Mouse (Mus musculus) limb, embryonic 11.5 days (tissue): Measurements from ENCODE around the gene Acsm1. TPM values are rescaled to one million over a fixed set of nuclear protein-coding genes. Genes with fewer than 3 reads are reported as not detected.
"Not testable (repeated sequence)": the region's sequence is repeated elsewhere in the genome, so short reads cannot be mapped to it uniquely, and the experiment has no call there.

Experiments
- ATAC-seq: fragments of 200-750 bp; cut with Nextera tagmentation; 2 replicates; pipeline ENCODE4 v1.8.0; 2017; ENCODE audit warnings: low read depth; ENCODE audit not compliant: insufficient number of reproducible peaks, low FRiP score, low TSS enrichment
- DNase-seq: peaks from one replicate; pipeline ENCODE4 v3.0.0-alpha.2; 2015; ENCODE audit warnings: low spot score
- H3K27ac ChIP-seq: fragments of 300-500 bp; sonication (generic); replicated peaks from 2 replicates; pipeline ENCODE4 v1.5.1; 2014; ENCODE audit warnings: low read depth, mild to moderate bottlenecking, low read length
- H3K27me3 ChIP-seq: fragments of 300-500 bp; sonication (generic); 2 replicates; pipeline ENCODE4 v1.6.1; 2014; ENCODE audit warnings: mild to moderate bottlenecking, low read length, mixed read lengths; ENCODE audit not compliant: control insufficient read depth, insufficient read depth
- H3K36me3 ChIP-seq: fragments of 300-500 bp; sonication (generic); 2 replicates; pipeline ENCODE4 v1.6.1; 2014; ENCODE audit warnings: mild to moderate bottlenecking, low read length, moderate library complexity, mixed read lengths; ENCODE audit not compliant: control insufficient read depth, insufficient read depth
- H3K4me1 ChIP-seq: fragments of 300-500 bp; sonication (generic); 2 replicates; pipeline ENCODE4 v1.6.1; 2014; ENCODE audit warnings: low read length, mixed read lengths; ENCODE audit not compliant: control insufficient read depth, insufficient read depth
- H3K4me2 ChIP-seq: fragments of 300-500 bp; sonication (generic); 2 replicates; pipeline ENCODE4 v1.6.1; 2014; ENCODE audit warnings: low read depth, mild to moderate bottlenecking, moderate library complexity; ENCODE audit not compliant: severe bottlenecking
- H3K4me3 ChIP-seq: fragments of 300-500 bp; sonication (generic); 2 replicates; pipeline ENCODE4 v1.5.1; 2014; ENCODE audit warnings: low read depth, low read length
- H3K9ac ChIP-seq: fragments of 300-500 bp; sonication (generic); 2 replicates; pipeline ENCODE4 v1.6.1; 2014; ENCODE audit warnings: mild to moderate bottlenecking, low read length
- H3K9me3 ChIP-seq: fragments of 300-500 bp; sonication (generic); 2 replicates; pipeline ENCODE4 v1.6.1; 2016; ENCODE audit warnings: low read length; ENCODE audit not compliant: control insufficient read depth
- WGBS: fragments of 180-500 bp; shearing (Covaris S2); extraction: QIAGEN DNeasy Blood & Tissue Kit; methylation state at CpG from one replicate; pipeline ENCODE4 v1.1.7; 2014; 5-methylcytosine and 5-hydroxymethylcytosine counted together
- polyA plus RNA-seq: library from polyadenylated mRNA; unstranded; fragments of >200 nt; fragmentation: Nextera tagmentation; extraction: Ambion mirVana; gene quantifications from 2 replicates; pipeline ENCODE4 v1.2.1, GENCODE M21; 2014

The Acsm1 gene
- polyA plus RNA-seq: not detected in 2 replicates

DNA sequence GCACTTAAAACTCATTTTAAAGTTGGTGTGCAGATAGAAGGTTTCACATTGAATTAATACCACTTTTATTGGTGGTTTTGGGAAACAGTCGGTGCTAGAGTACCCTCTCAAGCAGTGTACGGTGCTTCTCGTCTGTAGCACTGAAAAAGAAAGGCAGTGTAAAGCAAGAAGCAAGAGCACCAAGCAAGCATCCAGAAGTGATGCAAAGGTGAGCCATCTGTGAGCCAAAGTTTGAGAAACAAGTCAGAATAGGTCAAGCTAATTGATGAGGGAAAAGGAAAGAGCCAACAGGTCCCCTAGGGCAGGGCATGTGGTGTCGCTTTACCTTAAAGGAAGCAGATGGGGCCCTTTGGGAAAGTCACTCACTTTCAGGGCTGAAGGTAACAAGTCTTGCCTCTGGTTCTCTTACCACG is at the start of gene Acsm1:
Gene Acsm1 (plus strand): TSS at position 363 of the 413 bp plus-strand sequence.
- Histone ChIP-seq H3K9ac (no peak within 1 kb of the TSS), H3K4me3 (no peak within 1 kb of the TSS), H3K4me2 (no peak within 1 kb of the TSS), H3K27ac (no peak within 1 kb of the TSS), H3K27me3 (no peaks in the 10 kb centered on the region), H3K36me3 (no peaks in the 10 kb centered on the region), H3K9me3 (no peaks in the 10 kb centered on the region), H3K4me1 (no peaks in the 10 kb centered on the region)
- DNase-seq (no peak), ATAC-seq (no peak)
- WGBS: 88% methylated on average over 5 of the region's 5 CpGs

DNA sequence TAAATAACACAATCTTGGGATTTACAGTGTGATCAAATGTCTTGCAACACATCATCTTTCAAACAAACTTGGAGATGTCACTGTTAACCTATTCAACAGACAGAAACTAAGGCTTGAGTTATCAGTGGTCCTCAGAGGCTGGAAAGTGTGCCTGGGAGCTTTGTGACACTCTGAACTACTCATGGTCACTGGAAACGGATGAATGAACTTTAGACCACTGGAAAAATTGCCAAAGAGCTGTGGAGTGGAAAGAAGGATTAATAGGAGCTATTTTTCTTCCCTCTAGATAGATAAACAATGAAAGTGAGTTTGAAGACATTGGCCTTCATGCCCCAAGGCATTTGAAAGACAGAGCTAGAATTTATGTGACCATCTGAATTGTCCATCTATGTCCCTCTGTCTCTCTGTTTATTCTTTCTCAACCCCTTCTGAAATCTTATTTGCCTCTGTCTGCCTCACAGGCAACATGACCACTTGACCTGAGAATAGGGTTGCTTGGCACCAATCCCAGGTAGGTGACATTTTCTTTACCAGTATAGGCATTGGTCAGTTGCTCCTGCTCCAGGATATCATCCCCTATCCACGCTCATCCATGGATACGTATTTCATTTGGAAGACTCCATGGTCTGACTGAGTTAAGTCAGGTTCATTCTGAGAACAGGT is 46.9 kb upstream of the Acsm1 start:
- Histone ChIP-seq H3K9ac (no peak overlapping the region), H3K4me1 (no peaks in the 10 kb centered on the region), H3K36me3 (no peaks in the 10 kb centered on the region), H3K4me2 (no peak overlapping the region), H3K27ac (no peak overlapping the region), H3K4me3 (no peak overlapping the region), H3K27me3 (no peaks in the 10 kb centered on the region), H3K9me3 (no peaks in the 10 kb centered on the region)
- WGBS: 89% methylated on average over 3 of the region's 3 CpGs
- DNase-seq (no peak), ATAC-seq (no peak)

DNA sequence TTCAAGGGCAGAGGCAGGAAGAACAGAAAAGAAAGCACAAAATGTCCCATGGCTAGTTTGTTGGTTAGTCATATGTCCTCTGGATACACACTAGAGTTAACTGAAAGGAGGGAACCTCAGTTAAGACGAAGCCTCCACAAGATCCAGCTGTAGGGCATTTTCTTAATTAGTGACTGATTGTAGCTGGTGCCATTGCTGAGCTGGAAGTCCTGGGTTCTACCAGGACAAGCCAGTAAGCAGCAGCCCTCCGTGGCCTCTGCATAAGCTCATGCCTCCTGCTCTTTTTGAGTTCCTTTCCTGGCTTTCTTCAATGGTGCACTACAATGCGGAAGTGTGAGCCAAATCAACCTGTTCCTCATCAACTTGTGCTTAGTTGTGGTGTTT is 46.4 kb upstream of the Acsm1 start:
- WGBS: 77% methylated on average over 3 of the region's 3 CpGs
- H3K4me3 ChIP-seq: no peak overlapping the region

DNA sequence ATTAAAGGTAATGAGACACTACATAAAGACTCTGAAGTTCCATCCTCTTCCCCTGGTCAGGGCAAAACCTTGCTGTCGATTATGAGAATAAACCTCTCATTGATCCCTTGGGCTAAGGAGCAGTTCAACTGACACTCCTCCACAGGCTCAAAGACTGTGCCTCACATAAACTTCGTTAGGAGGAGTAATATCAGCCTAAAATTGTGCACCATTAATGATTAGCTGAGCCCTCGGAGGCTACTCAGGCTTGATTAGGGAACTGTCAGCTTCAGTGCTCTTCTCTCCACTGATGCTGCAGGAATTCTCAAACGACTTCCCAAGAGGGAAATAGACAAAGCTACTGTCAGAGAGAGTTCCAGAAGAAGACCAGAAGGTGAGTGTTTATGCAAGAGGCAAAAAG is 45.4 kb upstream of the Acsm1 start:
- Histone ChIP-seq H3K9ac (no peak overlapping the region), H3K36me3 (no peaks in the 10 kb centered on the region), H3K9me3 (no peaks in the 10 kb centered on the region), H3K4me3 (no peak overlapping the region), H3K27ac (no peak overlapping the region), H3K4me2 (no peak overlapping the region), H3K4me1 (no peaks in the 10 kb centered on the region), H3K27me3 (no peaks in the 10 kb centered on the region)
- DNase-seq: no peak
- WGBS: 57% methylated on average over 4 of the region's 4 CpGs
- no peak for ATAC-seq

More for the DNA sequence above, 46.4 kb upstream of the Acsm1 start:
- Histone ChIP-seq H3K9ac (no peak overlapping the region), H3K4me2 (no peak overlapping the region), H3K9me3 (no peaks in the 10 kb centered on the region), H3K27ac (no peak overlapping the region), H3K4me1 (no peaks in the 10 kb centered on the region), H3K27me3 (no peaks in the 10 kb centered on the region), H3K36me3 (no peaks in the 10 kb centered on the region)
- DNase-seq: no peak
- ATAC-seq: no peak

DNA sequence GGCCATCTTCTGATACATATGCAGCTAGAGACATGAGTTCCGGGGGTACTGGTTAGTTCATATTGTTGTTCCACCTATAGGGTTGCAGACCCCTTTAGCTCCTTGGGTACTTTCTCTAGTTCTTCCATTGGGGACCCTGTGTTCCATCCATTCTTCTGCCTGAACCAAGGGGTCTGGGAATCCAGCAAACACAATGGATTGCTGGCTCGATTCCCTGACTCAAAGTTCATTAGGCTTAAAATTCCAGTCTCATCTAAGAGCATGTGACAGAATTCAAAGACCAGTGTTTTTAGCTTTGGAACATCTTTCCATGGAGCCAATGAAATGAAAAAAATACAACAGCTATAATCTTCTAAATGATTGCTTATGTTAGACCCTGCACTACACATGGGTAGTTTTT is 44.4 kb upstream of the Acsm1 start:
- ATAC-seq, H3K9me3 ChIP-seq, H3K9ac ChIP-seq, H3K4me2 ChIP-seq, H3K4me1 ChIP-seq, H3K4me3 ChIP-seq, DNase-seq, H3K36me3 ChIP-seq, H3K27ac ChIP-seq, H3K27me3 ChIP-seq: not testable (repeated sequence)
- WGBS: 89% methylated on average over 2 of the region's 2 CpGs

DNA sequence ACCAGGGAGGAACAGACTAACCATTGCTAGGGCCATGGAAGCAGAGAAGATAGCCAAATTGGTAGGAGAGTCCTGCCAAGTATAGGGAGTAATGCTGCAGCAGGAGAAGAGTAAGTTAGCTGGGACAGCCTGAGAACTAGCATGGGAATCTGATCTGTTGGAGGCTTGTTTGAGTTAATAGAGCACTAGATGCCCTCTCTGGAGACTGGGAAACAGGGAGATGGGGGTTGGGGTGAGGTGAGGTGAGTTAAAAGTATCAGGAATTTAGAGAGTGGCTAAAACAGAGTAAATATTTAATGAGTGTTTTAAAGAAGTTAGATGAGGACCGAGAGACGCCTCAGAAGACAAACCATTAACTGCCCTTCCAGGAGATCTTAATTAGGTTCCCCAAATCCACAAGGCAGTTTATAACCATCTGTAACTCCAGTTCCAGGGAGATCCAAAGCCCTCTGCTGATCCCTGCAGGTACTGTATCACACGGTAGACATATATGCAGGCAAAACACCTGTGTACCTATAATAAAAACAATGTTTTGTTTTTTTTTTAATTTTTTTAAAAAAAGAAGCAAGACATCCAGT is 12.2 kb upstream of the Acsm1 start:
- WGBS: 65% methylated on average over 3 of the region's 3 CpGs
- no peak for ATAC-seq
- H3K9ac ChIP-seq: no peak overlapping the region

DNA sequence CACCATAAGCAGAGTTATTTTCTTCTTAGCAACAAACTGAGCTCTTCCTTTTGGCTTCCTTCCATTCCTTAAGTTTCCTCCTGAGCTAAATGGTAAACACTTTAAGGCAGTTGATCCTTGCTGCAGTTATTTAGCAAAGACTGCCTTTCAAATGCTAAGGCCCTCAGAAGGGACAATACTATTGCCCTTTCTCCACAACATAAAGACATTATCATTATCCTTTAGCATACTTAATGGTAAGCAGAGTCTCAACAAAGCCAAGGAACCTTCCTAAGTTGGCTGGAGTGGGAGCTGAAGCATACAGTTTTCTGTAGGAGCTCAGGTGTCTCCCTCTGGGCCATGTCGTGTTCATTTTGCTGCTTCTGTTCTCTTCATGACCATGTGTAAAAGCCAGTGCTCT is 11.5 kb upstream of the Acsm1 start:
- Histone ChIP-seq H3K9me3 (no peaks in the 10 kb centered on the region), H3K4me3 (no peak overlapping the region), H3K27ac (no peak overlapping the region), H3K36me3 (no peaks in the 10 kb centered on the region), H3K27me3 (no peaks in the 10 kb centered on the region), H3K4me1 (no peaks in the 10 kb centered on the region), H3K9ac (no peak overlapping the region), H3K4me2 (no peak overlapping the region)
- 32% methylated on average over 1 of the region's 1 CpGs for WGBS
- ATAC-seq (no peak), DNase-seq (no peak)

More for the DNA sequence above, 12.2 kb upstream of the Acsm1 start:
- no peak overlapping the region for H3K4me2 ChIP-seq
- H3K27me3 ChIP-seq: no peaks in the 10 kb centered on the region
- no peaks in the 10 kb centered on the region for H3K9me3 ChIP-seq
- H3K4me3 ChIP-seq: no peak overlapping the region
- H3K27ac ChIP-seq: no peak overlapping the region
- H3K36me3 ChIP-seq: no peaks in the 10 kb centered on the region
- H3K4me1 ChIP-seq: no peaks in the 10 kb centered on the region
- peak; percentile 9 for DNase-seq

DNA sequence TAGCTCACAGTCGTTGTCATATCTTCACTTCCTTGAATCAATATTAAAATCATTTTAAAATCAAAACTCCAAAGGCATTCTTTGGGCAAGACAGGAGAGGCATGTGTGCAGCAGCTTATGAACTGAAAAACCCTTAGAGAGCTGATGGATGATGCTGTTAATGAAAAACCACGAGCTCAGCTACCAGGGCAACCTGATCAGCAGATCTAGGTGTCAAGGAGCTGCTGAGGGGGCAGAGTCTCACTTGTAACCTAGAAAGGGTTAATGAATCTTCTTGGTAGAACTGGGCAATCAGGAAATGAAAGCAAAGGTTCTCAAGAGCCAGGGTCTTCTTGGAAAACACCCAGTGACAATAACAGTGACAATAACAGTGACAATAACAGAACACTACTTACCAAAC is 10.3 kb upstream of the Acsm1 start:
- Histone ChIP-seq H3K4me2 (no peak overlapping the region), H3K4me1 (no peaks in the 10 kb centered on the region), H3K27me3 (no peaks in the 10 kb centered on the region), H3K9ac (no peak overlapping the region), H3K36me3 (no peaks in the 10 kb centered on the region), H3K4me3 (no peak overlapping the region), H3K9me3 (no peaks in the 10 kb centered on the region), H3K27ac (no peak overlapping the region)
- ATAC-seq (no peak), DNase-seq (peak; percentile 4)
- 66% methylated on average over 2 of the region's 2 CpGs for WGBS
